Mouse (Mus musculus) adrenal gland (tissue): Measurements from ENCODE around the gene Wapl.

Experiments
- intact Hi-C: fragments of 180-260 bp; cut with DNase I; formaldehyde crosslinking; loops from one replicate; pipeline ENCODE4 v1.15.1; 2025
- long read RNA-seq, 2 experiments: library from polyadenylated mRNA; unstranded; transcript quantifications; one replicate each; pipeline ENCODE4 v2.0.0; 2020; ENCODE audit warnings: borderline replicate concordance in 1 of 2; ENCODE audit not compliant: insufficient replicate concordance in 1 of 2

Wapl gene
- long read RNA-seq, experiment 1, partial matches to known transcripts, result 10 of 16 reads
- long read RNA-seq, experiment 1, other reads (novel, unspliced or antisense), result 6 of 16 reads
- long read RNA-seq, experiment 2, full-length matches to known transcripts, result 1 of 19 reads
- long read RNA-seq, experiment 2, partial matches to known transcripts, result 14 of 19 reads
- long read RNA-seq, experiment 2, other reads (novel, unspliced or antisense), result 4 of 19 reads

- intact Hi-C loops, result loop anchor here (5.0 kb wide), 1 partner anchor 51 kb away; no protein-coding TSS in a partner anchor
These were observed at the start of gene Wapl for GRCm38 (mm10) chr14:34673395-34674228. Wapl (plus strand) TSS chr14:34673928.

- intact Hi-C loops, result no loop called here
These were observed 46.9 kb upstream of the Wapl start for GRCm38 (mm10) chr14:34626824-34627223.

GRCm38 (mm10) chr14:34632722-34633448 is 40.8 kb upstream of the Wapl start:
- intact Hi-C loops, result no loop called here

- intact Hi-C loops, result no loop called here
These were observed 38.5 kb upstream of the Wapl start for GRCm38 (mm10) chr14:34635192-34635591.

GRCm38 (mm10) chr14:34635721-34636120 is 38.0 kb upstream of the Wapl start:
- intact Hi-C loops, result no loop called here

GRCm38 (mm10) chr14:34644140-34644539 is 29.6 kb upstream of the Wapl start:
- intact Hi-C loops, result no loop called here

GRCm38 (mm10) chr14:34647870-34648475 is 25.8 kb upstream of the Wapl start:
- intact Hi-C loops, result no loop called here

GRCm38 (mm10) chr14:34657131-34657530 is 16.6 kb upstream of the Wapl start:
- intact Hi-C loops, result no loop called here

GRCm38 (mm10) chr14:34660351-34660787 is 13.4 kb upstream of the Wapl start:
- intact Hi-C loops, result no loop called here

- intact Hi-C loops, result no loop called here
These were observed 12.7 kb upstream of the Wapl start for GRCm38 (mm10) chr14:34660788-34661591.

GRCm38 (mm10) chr14:34661621-34662477 is 11.9 kb upstream of the Wapl start:
- intact Hi-C loops, result no loop called here

GRCm38 (mm10) chr14:34662478-34662826 is 11.3 kb upstream of the Wapl start:
- intact Hi-C loops, result no loop called here

- intact Hi-C loops, result no loop called here
These were observed 10.3 kb upstream of the Wapl start for GRCm38 (mm10) chr14:34663381-34663780.

- intact Hi-C loops, result no loop called here
These were observed 4.6 kb upstream of the Wapl start for GRCm38 (mm10) chr14:34669082-34669481.

- intact Hi-C loops, result loop anchor here (5.0 kb wide), 1 partner anchor 48 kb away; no protein-coding TSS in a partner anchor
These were observed 3.5 kb upstream of the Wapl start for GRCm38 (mm10) chr14:34670256-34670655.

- intact Hi-C loops, result loop anchor here (5.0 kb wide), 1 partner anchor 52 kb away; no protein-coding TSS in a partner anchor
These were observed 582 bp downstream of the Wapl start for GRCm38 (mm10) chr14:34674229-34674791.

GRCm38 (mm10) chr14:34674932-34675331 is 1.2 kb downstream of the Wapl start:
- intact Hi-C loops, result loop anchor here (5.0 kb wide), 1 partner anchor 53 kb away; no protein-coding TSS in a partner anchor

- intact Hi-C loops, result no loop called here
These were observed 1.7 kb downstream of the Wapl start for GRCm38 (mm10) chr14:34675347-34675865.

GRCm38 (mm10) chr14:34680815-34681214 is 7.1 kb downstream of the Wapl start:
- intact Hi-C loops, result loop anchor here (5.0 kb wide), 1 partner anchor 41 kb away; no protein-coding TSS in a partner anchor
